ENCODE assay signal across 12 mouse cellular contexts in the genomic region with DNA sequence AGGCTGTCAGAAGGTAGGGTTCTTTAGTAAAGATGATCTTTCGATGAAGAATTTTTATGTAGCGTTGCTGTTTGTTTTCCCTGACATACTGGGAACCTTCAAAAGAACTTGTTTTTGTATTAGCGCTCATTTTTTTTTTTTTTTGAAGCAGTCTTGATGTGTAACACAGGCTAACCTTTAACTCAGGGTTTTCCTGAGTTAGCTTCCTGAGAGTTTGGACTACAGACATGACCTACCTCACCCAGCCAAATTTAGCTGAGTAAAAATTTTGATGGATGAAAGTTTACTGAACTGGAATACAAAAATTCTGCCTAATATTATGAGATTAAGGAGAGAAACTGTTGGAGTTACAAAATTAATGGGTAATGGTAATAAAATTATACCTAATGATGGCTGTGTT. TPM values are rescaled to one million over a fixed set of nuclear protein-coding genes. Genes with fewer than 3 reads are reported as not detected.
DNase-seq lines count a peak whose midpoint lies in the region; ATAC-seq lines count a peak whose summit lies in the region.
"Had no signal": no experiment of that assay in that cellular context is flagged by ENCODE, and none has a peak within 500 bp of the region (broad histone marks: within the 10 kb centered on the region; RNA-seq: fewer than 3 reads in every experiment).

No protein-coding gene starts in this region.

- no peak for ATAC-seq in hindbrain, embryonic 15.5 days (ENCODE audit: low FRiP score, low read depth)
- no peak for ATAC-seq in hindbrain, embryonic 11.5 days (ENCODE audit: low FRiP score)
- no peak for ATAC-seq in liver, embryonic 11.5 days (replicated peaks; ENCODE audit: low FRiP score)
- no peak for ATAC-seq in liver, embryonic 12.5 days
- no peak for ATAC-seq in limb, embryonic 13.5 days (ENCODE audit: low FRiP score, low read depth)
- no peak for ATAC-seq in stomach, embryonic 16.5 days (ENCODE audit: insufficient read depth, low FRiP score)
- ATAC-seq: inflammation-experienced regulatory T-cells, adult 6 months had no signal

- H3K9me3 ChIP-seq in hindbrain, embryonic 15.5 days = no peaks in the 10 kb centered on the region
- no peaks in the 10 kb centered on the region for H3K9me3 ChIP-seq in hindbrain, embryonic 11.5 days (ENCODE audit: control insufficient read depth, low read length)
- no peaks in the 10 kb centered on the region for H3K9me3 ChIP-seq in liver, embryonic 11.5 days (ENCODE audit: control insufficient read depth, low read length)
- no peaks in the 10 kb centered on the region for H3K9me3 ChIP-seq in liver, embryonic 12.5 days (replicated peaks)
- H3K9me3 ChIP-seq in limb, embryonic 13.5 days = no peaks in the 10 kb centered on the region
- no peaks in the 10 kb centered on the region for H3K9me3 ChIP-seq in stomach, embryonic 16.5 days (replicated peaks; ENCODE audit: control insufficient read depth, low read length)

- no peaks in the 10 kb centered on the region for H3K36me3 ChIP-seq in hindbrain, embryonic 15.5 days
- no peaks in the 10 kb centered on the region for H3K36me3 ChIP-seq in hindbrain, embryonic 11.5 days (ENCODE audit: control insufficient read depth, insufficient read depth, low read length)
- H3K36me3 ChIP-seq in liver, embryonic 11.5 days (ENCODE audit: control insufficient read depth, insufficient read depth, low read length) = no peaks in the 10 kb centered on the region
- no peaks in the 10 kb centered on the region for H3K36me3 ChIP-seq in liver, embryonic 12.5 days
- no peaks in the 10 kb centered on the region for H3K36me3 ChIP-seq in limb, embryonic 13.5 days
- H3K36me3 ChIP-seq in stomach, embryonic 16.5 days (ENCODE audit: control insufficient read depth, insufficient read depth, low read length) = no peaks in the 10 kb centered on the region

- peak overlapping the region; percentile 55 for H3K4me2 ChIP-seq in hindbrain, embryonic 15.5 days
- H3K4me2 ChIP-seq in hindbrain, embryonic 11.5 days (replicated peaks; ENCODE audit: low read depth, low read length) = no peak overlapping the region
- peak overlapping the region; percentile 86; the same call in 1 of the 2 replicates for H3K4me2 ChIP-seq in liver, embryonic 11.5 days
- H3K4me2 ChIP-seq in liver, embryonic 12.5 days = no peak overlapping the region
- peak overlapping the region; percentile 88 for H3K4me2 ChIP-seq in limb, embryonic 13.5 days (replicated peaks)
- H3K4me2 ChIP-seq in stomach, embryonic 16.5 days (ENCODE audit: low read depth, low read length) = peak overlapping the region; percentile 89; the same call in 1 of the 2 replicates

- no peak overlapping the region for H3K9ac ChIP-seq in hindbrain, embryonic 15.5 days
- no peak overlapping the region for H3K9ac ChIP-seq in hindbrain, embryonic 11.5 days (ENCODE audit: low read depth, low read length)
- no peak overlapping the region for H3K9ac ChIP-seq in liver, embryonic 11.5 days (ENCODE audit: low read depth, low read length)
- no peak overlapping the region for H3K9ac ChIP-seq in liver, embryonic 12.5 days
- no peak overlapping the region for H3K9ac ChIP-seq in limb, embryonic 13.5 days
- H3K9ac ChIP-seq in stomach, embryonic 16.5 days (ENCODE audit: low read length) = no peak overlapping the region

- H3K4me3 ChIP-seq in hindbrain, embryonic 15.5 days = peak overlapping the region; percentile 82
- no peak overlapping the region for H3K4me3 ChIP-seq in hindbrain, embryonic 11.5 days (ENCODE audit: low read depth, low read length)
- H3K4me3 ChIP-seq in liver, embryonic 11.5 days (ENCODE audit: low read depth, low read length) = no peak overlapping the region
- H3K4me3 ChIP-seq in liver, embryonic 12.5 days = no peak overlapping the region
- 0 out of 2 replicates have a peak overlapping the region, but pooled peaks have one; percentile 93 for H3K4me3 ChIP-seq in limb, embryonic 13.5 days
- H3K4me3 ChIP-seq in stomach, embryonic 16.5 days (replicated peaks; ENCODE audit: low read length) = no peak overlapping the region

- no peaks in the 10 kb centered on the region for H3K27me3 ChIP-seq in hindbrain, embryonic 15.5 days
- H3K27me3 ChIP-seq in hindbrain, embryonic 11.5 days (ENCODE audit: control insufficient read depth, insufficient read depth, low read length) = no peaks in the 10 kb centered on the region
- no peaks in the 10 kb centered on the region for H3K27me3 ChIP-seq in liver, embryonic 11.5 days (replicated peaks; ENCODE audit: control insufficient read depth, insufficient read depth, low read length)
- peaks cover 2% of the 10 kb centered on the region; the same call in 1 of the 2 replicates for H3K27me3 ChIP-seq in liver, embryonic 12.5 days (replicated peaks)
- no peaks in the 10 kb centered on the region for H3K27me3 ChIP-seq in limb, embryonic 13.5 days
- H3K27me3 ChIP-seq in stomach, embryonic 16.5 days (ENCODE audit: control insufficient read depth, insufficient read depth, low read length) = no peaks in the 10 kb centered on the region

- DNase-seq in hindbrain, embryonic 11.5 days (ENCODE audit: low spot score) = no peak
- no peak for DNase-seq in liver, embryonic 11.5 days (ENCODE audit: low spot score)
- no peak for DNase-seq in embryo, embryonic 9.5 days (ENCODE audit: extremely low spot score)
- DNase-seq: adrenal gland, postnatal 25 days; heart, adult 2 months; lung, postnatal 14 days; thymus, postnatal 14 days had no signal

- WGBS in hindbrain, embryonic 15.5 days = 90% methylated on average over 3 of the region's 3 CpGs
- WGBS in hindbrain, embryonic 11.5 days = 95% methylated on average over 3 of the region's 3 CpGs
- WGBS in liver, embryonic 11.5 days = 94% methylated on average over 3 of the region's 3 CpGs
- WGBS in liver, embryonic 12.5 days (ENCODE audit: insufficient replicate concordance) = 85% methylated on average over 3 of the region's 3 CpGs
- WGBS in limb, embryonic 13.5 days = 92% methylated on average over 3 of the region's 3 CpGs
- 82% methylated on average over 3 of the region's 3 CpGs for WGBS in stomach, embryonic 16.5 days

- H3K4me1 ChIP-seq in hindbrain, embryonic 15.5 days (replicated peaks) = peaks cover 15% of the 10 kb centered on the region
- H3K4me1 ChIP-seq in hindbrain, embryonic 11.5 days (replicated peaks; ENCODE audit: control insufficient read depth, insufficient read depth, low read length) = no peaks in the 10 kb centered on the region
- H3K4me1 ChIP-seq in liver, embryonic 11.5 days (replicated peaks; ENCODE audit: control insufficient read depth, insufficient read depth, low read length) = peaks cover 34% of the 10 kb centered on the region
- peaks cover 73% of the 10 kb centered on the region for H3K4me1 ChIP-seq in liver, embryonic 12.5 days
- peaks cover 19% of the 10 kb centered on the region for H3K4me1 ChIP-seq in limb, embryonic 13.5 days
- H3K4me1 ChIP-seq in stomach, embryonic 16.5 days (ENCODE audit: control insufficient read depth, insufficient read depth, low read length) = peaks cover 14% of the 10 kb centered on the region; the same call in 1 of the 2 replicates

- no peak overlapping the region for H3K27ac ChIP-seq in hindbrain, embryonic 15.5 days (replicated peaks)
- no peak overlapping the region for H3K27ac ChIP-seq in hindbrain, embryonic 11.5 days (ENCODE audit: low read depth, low read length)
- no peak overlapping the region for H3K27ac ChIP-seq in liver, embryonic 11.5 days (ENCODE audit: low read depth, low read length)
- H3K27ac ChIP-seq in liver, embryonic 12.5 days = no peak overlapping the region
- H3K27ac ChIP-seq in limb, embryonic 13.5 days = no peak overlapping the region
- no peak overlapping the region for H3K27ac ChIP-seq in stomach, embryonic 16.5 days (ENCODE audit: low read length)

RNA-seq across cellular contexts. Expression of gene Dusp13, which starts 1.4 kb away (rescaled TPM):
- not detected in 2 replicates for polyA plus RNA-seq in hindbrain, embryonic 15.5 days (2015; fragmentation: Nextera tagmentation; extraction: Ambion mirVana)
- polyA plus RNA-seq in hindbrain, embryonic 11.5 days (2014; fragmentation: Nextera tagmentation; extraction: Ambion mirVana) = not detected in 2 replicates
- not detected in 2 replicates for polyA plus RNA-seq in liver, embryonic 11.5 days (2014; fragmentation: Nextera tagmentation; extraction: Ambion mirVana)
- polyA plus RNA-seq in liver, embryonic 12.5 days (2016; fragmentation: Nextera tagmentation; extraction: Ambion mirVana) = not detected in 2 replicates
- polyA plus RNA-seq in limb, embryonic 13.5 days (2015; fragmentation: Nextera tagmentation; extraction: Ambion mirVana) = 0.46 and 0.54 TPM in 2 replicates
- polyA plus RNA-seq in stomach, embryonic 16.5 days (2015; fragmentation: Nextera tagmentation; extraction: Ambion mirVana) = 0.84 TPM in 1 of 2 replicates, not detected in the other
- polyA plus RNA-seq: inflammation-experienced regulatory T-cells, adult 6 months had no signal

RNA-seq across cellular contexts. Expression of gene Samd8, which starts 2.1 kb away (rescaled TPM):
- 19.7 and 21.3 TPM in 2 replicates for polyA plus RNA-seq in hindbrain, embryonic 15.5 days (2015; fragmentation: Nextera tagmentation; extraction: Ambion mirVana)
- polyA plus RNA-seq in hindbrain, embryonic 11.5 days (2014; fragmentation: Nextera tagmentation; extraction: Ambion mirVana) = 15.6 and 19.9 TPM in 2 replicates
- polyA plus RNA-seq in liver, embryonic 11.5 days (2014; fragmentation: Nextera tagmentation; extraction: Ambion mirVana) = 7.1 TPM in 2 replicates
- 4.1 and 5.3 TPM in 2 replicates for polyA plus RNA-seq in liver, embryonic 12.5 days (2016; fragmentation: Nextera tagmentation; extraction: Ambion mirVana)
- 10.8 and 12.2 TPM in 2 replicates for polyA plus RNA-seq in limb, embryonic 13.5 days (2015; fragmentation: Nextera tagmentation; extraction: Ambion mirVana)
- 12.1 and 13.7 TPM in 2 replicates for polyA plus RNA-seq in stomach, embryonic 16.5 days (2015; fragmentation: Nextera tagmentation; extraction: Ambion mirVana)

RNA-seq across cellular contexts. Expression of gene Dupd1, which starts 38.0 kb away (rescaled TPM):
- polyA plus RNA-seq in hindbrain, embryonic 15.5 days (2015; fragmentation: Nextera tagmentation; extraction: Ambion mirVana) = 0.26 TPM in 1 of 2 replicates, not detected in the other
- 0.13 TPM in 1 of 2 replicates, not detected in the other for polyA plus RNA-seq in hindbrain, embryonic 11.5 days (2014; fragmentation: Nextera tagmentation; extraction: Ambion mirVana)
- 0.15 TPM in 1 of 2 replicates, not detected in the other for polyA plus RNA-seq in liver, embryonic 11.5 days (2014; fragmentation: Nextera tagmentation; extraction: Ambion mirVana)
- polyA plus RNA-seq in liver, embryonic 12.5 days (2016; fragmentation: Nextera tagmentation; extraction: Ambion mirVana) = not detected in 2 replicates
- 0.97 and 1.2 TPM in 2 replicates for polyA plus RNA-seq in limb, embryonic 13.5 days (2015; fragmentation: Nextera tagmentation; extraction: Ambion mirVana)
- 0.81 TPM in 1 of 2 replicates, not detected in the other for polyA plus RNA-seq in stomach, embryonic 16.5 days (2015; fragmentation: Nextera tagmentation; extraction: Ambion mirVana)
- polyA plus RNA-seq: inflammation-experienced regulatory T-cells, adult 6 months had no signal

Comparison
In these comparisons a context has a peak if more than half of its experiments do, and no peak if none do; other contexts are left out.
1. H3K4me2 ChIP-seq: peak in hindbrain, embryonic 15.5 days (single experiment), liver, embryonic 11.5 days (single experiment), limb, embryonic 13.5 days (single experiment) and stomach, embryonic 16.5 days (single experiment); none in hindbrain, embryonic 11.5 days (single experiment) and liver, embryonic 12.5 days (single experiment).
2. H3K4me3 ChIP-seq: peak in hindbrain, embryonic 15.5 days (single experiment) and limb, embryonic 13.5 days (single experiment); none in hindbrain, embryonic 11.5 days (single experiment), liver, embryonic 11.5 days (single experiment), liver, embryonic 12.5 days (single experiment) and stomach, embryonic 16.5 days (single experiment).